Mouse (Mus musculus) kidney, adult 8-10 months (tissue): ENCODE results near the gene Sh3gl3.
A peak's percentile ranks its signal among the peaks of the same experiment; 100 is the strongest.

Source experiments
- DNase-seq, 2 experiments: peaks; one replicate each; pipeline ENCODE4 v3.0.0; 2022

Gene Sh3gl3

DNA sequence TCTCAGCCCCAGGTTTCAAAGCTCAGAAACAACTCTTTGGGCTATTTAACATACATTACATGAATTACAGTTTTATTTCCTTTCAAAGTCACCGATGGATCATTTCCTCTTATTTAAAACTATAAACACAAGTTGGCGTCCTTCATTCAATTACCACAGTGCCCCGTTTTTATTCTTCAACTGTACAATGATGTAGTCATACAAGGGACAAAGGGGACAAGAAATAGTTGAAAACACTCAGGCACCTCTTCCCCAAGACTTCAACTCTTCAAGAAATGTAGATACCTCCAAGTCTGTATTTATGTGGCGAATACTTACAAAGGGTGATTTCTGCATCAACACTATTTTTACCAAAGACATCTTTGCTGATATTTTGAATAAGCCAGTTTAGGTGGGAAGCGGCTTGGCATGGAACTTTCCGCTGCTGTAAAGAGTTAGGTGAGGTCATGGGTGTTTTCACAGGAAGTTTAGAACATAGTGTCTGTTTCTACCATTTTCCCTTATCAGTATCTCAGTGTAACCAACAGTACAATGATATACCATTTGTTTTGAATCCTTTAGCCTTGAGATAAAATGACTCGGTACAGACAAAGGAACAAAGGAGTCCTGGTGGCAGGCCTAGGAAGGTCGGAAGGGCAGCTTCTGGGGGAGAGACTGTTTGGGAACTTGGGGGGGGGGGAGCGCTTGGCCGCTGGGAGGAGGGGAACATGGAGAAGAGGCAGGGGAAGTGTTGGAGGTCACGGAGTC is 62.7 kb downstream of the Sh3gl3 start:
- no peak for DNase-seq

DNA sequence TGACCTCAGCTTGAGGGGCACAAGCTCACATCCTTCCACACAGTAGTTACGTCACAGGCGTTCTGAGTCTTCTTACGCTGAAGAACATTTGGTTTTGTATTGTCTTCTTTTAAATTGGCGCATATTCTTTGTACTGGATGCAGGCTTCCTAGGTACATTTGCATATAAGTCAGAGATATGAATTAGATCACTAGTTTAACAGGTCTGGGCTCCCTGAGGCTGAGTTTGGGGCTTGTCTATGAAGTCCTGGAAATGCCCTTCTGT is 63.2 kb downstream of the Sh3gl3 start:
- no peak for DNase-seq

DNA sequence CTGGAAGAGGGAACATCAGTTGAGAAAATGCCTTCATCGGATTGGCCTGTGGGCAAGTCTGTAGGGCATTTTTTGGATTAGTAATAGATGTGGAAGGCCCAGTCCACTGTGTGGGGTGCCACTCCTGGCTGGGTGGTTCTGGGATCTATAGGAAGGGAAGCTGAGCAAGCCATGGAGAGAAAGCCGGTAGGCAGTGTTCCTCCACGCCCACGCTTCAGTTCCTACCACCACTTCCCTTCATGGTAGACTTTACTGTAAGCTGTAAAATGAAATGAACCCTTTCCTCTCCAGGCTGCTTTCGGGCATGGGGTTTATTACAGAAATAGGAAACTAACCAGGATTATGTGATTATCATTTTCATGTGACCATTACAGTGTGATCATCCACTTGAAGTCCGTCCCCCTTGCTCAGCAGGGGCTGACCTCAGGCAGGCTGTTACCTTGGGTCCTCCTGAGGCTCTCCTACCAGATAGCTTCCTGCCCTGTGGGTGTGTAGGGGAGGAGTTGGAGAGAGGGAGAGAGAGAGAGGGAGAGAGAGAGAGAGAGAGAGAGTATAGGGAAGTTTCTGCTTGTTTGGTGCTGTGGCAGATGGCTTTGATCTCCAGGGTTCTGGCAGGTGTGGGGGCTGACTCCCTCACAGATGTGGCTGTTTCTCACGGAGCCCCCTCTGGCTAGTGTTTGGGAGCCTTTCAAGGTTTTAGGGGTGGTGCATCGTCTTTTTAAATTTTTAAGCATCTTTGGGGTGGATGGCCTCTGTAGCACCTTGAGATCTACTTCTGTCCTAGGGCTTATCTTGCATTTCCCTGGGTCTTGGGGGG is 67.0 kb downstream of the Sh3gl3 start:
- DNase-seq, result no peak

DNA sequence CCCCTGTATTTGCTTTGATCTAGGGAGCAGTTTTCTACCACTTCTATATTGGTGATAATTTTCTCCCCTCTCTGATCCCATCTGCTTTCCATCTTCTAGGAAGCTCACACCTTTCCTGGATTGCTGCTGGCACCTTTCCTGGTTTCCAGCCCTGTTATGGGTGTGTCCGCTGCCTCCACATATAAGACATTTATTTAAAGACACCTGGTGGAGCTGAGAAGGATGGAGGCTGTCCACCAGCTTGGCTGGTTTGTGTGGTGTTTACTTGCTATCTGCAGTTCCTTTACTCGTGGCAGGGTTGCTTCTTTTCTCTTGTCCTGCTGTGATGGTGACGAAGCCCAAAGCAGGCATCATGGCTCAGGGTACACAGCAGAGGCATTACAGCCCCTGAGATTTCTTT is 71.1 kb downstream of the Sh3gl3 start:
- DNase-seq, result no peak

DNA sequence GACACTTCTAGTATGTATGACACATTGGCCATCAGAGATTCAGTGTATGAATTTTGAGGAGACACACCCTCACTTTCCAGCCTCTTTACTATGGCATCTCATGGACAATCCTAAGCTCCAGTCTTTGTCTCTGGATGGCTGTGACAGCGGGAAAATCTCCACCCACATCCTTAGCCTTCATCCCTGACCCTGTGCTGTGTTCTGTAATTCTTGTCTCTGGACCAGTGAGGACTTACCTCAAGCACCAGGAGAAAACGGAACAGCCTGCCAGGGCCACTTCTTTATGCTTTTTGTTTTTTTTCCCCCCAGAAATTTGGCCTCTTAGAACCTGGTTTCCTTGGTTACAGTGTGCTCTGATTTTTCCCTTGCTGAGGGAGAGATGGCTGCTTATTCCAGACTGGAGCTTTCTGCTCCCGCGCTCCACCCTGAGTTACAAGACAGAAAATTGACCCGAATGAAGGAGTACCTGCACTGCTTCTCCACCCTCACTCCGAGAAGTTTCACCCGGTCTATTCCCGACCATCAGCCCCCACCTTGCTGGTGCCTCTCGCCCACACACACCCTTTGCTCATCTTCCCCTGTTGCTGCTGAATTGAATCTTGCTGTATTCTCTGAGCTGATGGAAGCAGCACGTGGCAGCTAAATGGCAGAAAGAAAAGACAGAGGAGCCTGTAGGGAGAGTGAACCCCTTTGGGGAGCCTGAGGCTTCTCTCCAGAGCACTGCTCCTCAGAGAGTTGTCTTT is 75.5 kb downstream of the Sh3gl3 start:
- no peak for DNase-seq

DNA sequence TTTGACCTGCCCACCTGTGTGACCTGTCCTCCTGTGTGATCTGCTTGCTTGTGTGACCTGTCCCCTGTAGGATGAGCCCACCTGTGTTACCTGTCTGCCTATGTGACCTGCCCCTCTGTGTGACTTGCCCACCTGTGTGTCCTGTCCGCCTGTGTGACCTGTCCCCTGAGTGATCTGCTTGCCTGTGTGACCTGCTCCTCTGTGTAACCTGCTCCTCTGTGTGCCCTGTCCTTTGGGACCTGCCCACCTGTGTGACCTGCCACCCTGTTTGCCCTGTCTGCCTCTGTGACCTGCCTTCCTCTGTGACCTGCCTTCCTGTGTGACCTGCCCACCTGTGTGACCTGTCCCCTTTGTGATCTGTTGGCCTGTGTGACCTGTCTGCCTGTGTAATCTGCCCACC is 79.7 kb downstream of the Sh3gl3 start:
- no peak for DNase-seq

DNA sequence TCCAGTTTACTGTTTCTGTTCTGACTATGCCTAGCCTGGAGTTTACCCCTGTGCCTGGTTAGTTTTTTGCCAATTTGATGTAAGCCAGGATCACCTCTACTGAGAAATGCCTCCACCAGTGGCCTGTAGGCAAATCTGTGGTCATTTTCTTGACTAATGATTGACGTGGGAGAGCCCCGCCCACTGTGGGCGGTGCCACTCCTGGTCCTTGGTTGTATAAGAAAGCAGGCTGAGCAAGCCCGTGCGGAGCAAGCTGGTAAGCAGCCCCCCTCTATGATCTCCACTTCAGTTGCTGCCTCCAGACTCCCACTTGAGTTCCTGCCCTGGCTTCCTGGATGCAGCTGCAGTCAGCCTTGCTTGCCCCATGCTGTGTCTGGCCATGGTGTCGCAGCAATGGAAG is 83.3 kb downstream of the Sh3gl3 start:
- DNase-seq, result peak in 1 of 2 experiments; percentile 7

DNA sequence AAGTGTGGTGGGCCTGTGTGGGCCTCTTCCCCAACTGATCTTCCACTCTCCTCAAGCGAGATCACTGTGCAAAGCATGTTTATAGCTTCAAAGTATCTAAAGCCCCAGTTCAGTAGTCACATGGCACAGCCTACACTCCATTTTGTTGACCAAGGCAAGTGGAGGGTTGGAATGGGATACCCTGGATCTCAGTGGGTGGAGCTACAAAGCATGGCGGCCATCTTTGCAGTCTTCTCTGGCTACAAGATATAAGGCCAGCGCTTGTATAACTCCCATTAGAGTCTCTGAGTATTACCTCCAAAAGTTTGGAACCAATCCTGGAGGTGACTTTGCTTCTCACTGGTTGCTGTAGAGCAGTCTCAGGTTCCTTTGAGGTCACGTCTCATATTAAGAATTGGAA is 83.9 kb downstream of the Sh3gl3 start:
- DNase-seq, result no peak

DNA sequence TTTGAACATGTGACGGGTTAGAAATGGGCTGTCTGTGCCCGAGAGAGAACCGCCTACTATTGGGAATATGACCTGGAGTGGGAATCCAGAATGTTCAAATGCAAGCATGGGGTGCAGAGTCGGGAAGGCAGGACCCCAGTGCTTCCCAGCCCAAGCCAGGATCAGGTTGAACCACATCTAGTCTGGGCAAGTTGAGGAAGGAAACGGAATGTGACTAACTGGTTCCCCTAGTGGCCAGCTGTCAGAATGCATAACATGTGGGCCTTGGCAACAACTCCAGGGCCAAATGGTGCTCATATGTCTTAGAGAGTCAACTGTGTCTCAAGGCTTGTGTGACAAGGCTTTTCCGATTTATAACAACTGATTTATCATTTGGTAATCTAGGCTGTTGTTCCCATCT is 86.6 kb downstream of the Sh3gl3 start:
- DNase-seq, result peak; percentile 14 to 46

DNA sequence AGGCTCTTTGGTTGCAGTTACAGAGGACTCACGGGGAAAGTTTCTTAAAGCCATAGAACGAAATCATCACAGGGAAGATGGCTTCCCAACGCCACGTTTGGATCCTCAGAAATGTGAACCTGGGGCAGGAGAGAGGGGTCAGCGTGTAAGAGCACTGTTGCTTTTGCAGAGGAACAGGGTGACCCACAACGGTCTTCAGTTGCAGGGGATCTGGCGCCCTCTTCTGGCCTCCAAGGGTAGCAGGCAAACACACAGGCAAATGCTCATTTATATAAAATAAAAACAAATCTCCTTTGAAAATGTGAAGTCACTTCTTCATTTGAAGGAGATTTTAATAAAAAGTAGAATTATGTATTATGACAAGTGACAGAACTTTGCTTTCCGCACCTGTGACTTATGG is 89.5 kb downstream of the Sh3gl3 start:
- peak; percentile 18 to 62 for DNase-seq

DNA sequence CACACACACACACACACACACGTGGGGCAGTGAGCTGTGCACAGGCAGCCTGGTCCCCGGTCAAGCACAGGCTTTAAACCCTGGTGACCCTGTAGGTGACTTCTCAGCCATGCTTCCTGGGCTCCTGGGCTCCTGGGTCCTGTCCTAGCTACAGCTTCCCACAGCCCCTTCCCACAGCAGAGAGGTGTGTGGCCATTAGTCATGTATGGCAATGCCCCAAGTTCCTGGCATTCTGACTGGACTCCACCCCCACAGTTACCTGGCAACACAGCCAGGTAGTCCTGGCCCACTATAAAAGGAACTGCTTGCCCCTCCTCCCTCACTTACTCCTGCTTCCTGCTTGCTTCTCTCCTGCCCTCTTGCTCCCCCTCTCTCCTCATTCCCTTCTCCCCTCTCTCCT is 90.5 kb downstream of the Sh3gl3 start:
- peak; percentile 50 to 69 for DNase-seq

DNA sequence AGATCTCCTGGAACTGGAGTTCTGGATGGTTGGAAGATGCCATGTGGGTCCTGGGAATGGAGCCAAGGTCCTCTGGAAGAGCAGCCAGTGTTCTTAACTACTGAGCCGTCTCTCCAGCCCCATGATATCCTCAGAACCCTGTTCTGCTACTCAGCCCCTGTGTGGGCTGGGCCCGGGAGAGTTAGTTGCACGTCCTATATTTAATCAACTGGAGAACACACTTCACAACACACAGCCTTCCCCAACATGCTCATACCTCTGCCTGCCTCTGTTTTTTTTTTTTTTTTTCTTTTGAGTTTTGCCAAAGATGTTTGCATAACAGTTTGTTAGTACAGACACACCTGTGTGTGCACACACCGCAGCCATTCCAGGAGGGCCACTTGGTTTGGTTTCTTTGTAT is 91.7 kb downstream of the Sh3gl3 start:
- DNase-seq, result no peak

DNA sequence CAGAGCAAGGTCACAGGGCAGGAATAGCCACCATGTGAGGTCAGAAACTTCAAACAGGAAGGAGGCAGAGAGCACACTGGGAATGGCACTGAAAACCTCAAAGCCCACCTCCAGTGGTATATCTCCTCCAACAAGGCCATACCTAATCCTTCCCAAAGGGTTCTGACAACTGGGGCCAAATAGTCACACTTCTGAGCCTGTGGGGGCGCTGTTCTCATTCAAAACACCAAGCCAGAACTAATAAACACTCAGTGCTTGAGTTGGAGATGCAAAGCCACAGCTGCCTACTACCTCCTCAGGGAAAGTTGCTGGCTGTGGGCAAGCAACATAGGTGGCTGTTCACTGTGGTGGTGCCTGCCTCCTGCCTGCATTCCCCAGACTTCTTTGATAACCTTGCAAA is 96.3 kb downstream of the Sh3gl3 start:
- DNase-seq, result no peak

DNA sequence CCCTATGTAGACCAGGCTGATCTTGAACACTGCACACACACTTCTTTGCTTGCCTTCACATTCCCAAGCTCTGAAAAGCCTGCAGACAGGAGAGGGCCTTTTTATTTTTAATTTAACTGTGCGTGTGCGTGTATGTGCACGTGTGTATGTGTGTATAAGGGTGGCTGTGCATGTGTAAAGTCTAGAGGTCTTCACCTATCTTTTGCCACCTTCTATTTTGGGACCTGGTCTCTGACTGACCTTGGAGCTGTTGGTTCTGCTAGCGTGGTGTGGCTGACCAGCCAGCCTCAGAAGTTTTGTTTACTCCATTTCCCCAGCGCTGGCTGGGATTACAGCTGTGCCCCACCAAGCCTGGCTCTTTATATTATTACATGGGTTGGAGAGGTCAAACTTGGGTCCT is 98.1 kb downstream of the Sh3gl3 start:
- DNase-seq, result no peak

DNA sequence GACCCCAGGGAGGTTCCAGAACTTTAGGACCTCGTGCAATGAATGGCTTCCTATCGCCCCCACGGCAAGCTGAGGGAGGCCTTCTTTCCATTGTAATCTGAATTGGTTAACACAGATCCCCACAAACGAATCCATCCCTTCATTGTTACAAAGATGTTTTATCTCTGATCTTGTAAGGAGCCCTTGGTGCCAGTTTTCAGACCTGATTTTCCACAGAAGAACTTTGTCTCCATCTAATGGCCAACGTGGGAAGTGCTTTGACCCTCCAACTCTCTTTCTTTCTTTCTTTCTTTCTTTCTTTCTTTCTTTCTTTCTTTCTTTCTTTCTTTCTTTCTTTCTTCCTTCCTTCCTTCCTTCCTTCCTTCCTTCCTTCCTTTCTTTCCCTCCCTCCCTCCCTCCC is 99.2 kb downstream of the Sh3gl3 start:
- peak; percentile 14 to 20 for DNase-seq

DNA sequence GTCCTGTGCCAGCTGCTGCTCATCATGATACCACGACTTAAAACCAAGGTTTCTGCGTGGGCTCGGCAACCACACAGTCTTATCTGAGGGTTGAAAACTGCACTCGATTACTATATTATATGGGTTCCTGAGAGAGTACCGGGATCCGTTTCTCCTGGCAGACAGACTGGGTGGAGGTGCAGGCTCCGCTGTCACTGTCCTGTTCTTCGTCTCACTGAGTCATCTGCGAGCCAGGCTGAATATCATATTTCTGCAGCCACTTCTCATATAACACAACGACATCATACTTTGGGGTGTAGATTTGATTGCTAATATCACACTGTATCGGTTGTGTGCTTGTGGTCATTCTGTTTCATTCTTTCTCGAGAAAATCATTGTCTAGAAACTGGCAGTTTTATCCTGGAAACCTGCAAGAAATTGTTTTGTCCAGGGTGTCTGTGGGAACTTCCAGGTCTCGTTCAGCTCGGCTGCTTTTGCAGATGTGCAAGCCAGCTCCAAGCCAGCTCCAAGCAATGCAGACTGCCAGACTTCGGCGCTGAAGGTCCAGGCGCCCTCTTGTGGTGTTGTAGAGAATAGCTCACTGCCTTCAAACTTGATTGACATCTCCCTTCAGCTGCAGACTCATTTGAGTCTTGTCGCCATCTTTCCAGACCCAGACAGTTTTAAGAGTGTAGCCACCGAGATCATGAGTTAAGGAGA is 100.5 kb downstream of the Sh3gl3 start:
- DNase-seq, result peak; percentile 25 to 51

DNA sequence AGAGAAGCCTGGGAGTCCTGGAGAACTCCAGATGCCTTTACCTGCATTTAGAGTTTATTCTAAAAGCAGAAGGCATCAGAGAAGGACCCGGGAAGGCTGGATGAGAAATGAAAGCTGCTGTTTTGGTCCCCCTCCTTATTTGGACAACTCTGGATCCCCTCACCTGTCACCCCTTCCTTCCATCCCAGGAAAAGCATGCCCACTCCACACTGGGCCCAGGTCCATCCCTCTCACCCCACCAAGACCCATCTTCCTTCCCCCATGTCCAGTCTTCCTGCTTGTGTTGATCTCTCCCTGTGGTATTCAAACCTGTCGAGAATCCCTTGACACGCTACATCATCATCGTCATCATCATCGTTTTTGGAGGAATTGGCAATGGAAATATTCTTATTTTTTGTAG is 101.3 kb downstream of the Sh3gl3 start:
- no peak for DNase-seq

DNA sequence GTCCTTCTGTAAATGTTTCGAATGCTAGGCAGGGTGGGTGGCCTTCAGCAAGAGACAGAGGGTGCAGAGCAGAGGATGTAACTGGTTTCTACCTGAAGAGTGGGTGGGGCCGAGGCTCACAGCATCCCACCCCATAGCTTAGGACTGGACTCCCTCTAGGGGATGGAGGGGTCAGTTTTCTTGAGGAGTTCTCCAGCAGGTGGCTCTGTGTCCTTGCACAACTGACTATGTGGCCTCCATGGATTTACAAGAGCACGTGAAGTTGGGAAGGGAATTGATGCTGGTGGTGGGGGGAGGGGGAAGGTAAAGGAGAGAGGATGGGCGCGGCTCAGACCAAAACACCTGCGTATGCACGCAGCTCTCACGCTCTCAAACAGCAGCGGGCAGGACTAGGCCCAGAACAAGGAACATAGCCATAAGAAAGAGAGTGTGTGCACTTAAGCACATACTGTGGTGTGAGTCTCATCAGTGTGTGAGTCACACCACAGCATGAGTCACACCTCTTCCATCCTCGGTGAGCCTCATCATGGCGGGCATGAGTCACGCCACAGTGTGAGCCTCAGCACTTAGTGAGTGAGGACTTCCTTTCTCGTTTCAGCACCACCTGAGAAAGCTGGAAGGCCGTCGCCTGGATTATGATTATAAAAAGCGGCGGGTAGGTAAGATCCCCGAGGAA is 102.0 kb downstream of the Sh3gl3 start:
- no peak for DNase-seq

DNA sequence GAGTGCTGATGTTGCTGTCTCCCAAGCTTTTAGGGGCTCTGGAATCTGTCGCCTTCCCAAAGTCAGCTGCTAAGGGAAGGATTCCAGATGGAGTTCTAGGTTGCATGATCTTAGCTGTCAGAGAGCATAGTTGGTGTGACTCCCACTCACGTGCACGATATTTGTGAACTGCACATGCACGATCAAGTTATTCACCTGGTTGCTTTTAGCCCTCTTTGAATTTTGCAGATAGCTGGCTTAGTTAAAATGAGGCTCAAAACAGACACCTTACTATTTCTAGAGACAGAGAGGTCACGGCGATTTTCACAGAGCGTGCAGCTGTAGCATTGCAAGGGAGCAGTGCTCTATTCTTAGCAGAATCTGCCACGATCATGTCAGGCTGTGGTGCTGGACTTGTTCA is 108.4 kb downstream of the Sh3gl3 start:
- no peak for DNase-seq

DNA sequence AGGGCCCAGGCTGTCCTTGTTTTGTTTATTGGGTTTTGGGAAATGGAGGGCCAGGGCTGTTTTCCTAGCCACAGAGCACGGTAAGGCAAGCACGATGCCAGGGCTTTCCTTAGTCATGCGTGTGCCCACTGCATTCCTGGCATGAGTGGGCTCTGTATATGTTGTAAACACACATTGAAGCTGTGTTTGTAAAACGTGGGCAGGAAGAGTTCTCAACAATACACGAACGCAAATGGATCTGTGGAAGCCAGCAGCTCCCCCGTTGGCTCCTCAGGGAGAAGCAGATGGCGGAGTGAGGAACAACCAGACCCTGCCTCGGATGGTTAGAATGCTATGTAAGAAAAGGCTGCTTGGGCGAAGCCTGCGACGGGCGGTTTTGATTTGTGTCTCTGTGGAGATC is 108.8 kb downstream of the Sh3gl3 start:
- no peak for DNase-seq

DNA sequence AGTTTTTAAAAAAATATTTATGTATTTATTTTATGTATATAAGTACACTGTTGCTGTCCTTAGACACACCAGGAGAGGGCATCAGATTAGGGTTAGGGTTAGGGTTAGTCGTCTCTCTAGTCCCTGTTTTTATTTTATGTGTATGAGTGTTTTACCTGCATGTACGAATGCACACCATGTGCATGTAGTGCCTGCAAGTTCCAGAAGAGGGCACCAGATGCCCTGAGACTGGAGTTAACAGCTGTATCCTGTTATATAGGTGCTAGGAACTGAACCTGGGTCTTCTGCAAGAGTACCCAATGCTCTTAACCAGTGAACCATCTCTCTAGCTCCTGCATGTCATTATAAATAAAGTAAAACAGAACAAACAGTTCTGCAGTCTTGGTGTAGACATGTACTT is 113.6 kb downstream of the Sh3gl3 start:
- no peak for DNase-seq

DNA sequence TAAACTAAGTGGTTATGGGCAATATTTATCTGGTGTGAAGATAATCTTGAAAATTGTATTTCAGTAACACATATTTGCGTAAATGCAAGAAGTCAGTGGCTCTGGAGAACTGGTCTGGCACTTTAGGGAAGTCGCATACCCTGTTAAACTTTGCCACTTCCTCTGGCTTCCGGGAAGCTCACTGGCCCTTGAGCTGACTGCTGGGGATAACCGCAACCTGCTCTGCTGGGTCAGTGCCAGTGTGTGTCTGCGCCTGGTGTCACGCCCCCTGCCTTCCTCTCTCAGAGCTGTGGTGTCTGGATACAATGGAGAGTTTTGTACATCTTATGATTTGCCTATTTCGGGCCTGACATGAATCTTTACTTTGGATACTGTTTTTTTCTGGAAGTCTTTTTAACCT is 119.8 kb downstream of the Sh3gl3 start:
- DNase-seq, result no peak

DNA sequence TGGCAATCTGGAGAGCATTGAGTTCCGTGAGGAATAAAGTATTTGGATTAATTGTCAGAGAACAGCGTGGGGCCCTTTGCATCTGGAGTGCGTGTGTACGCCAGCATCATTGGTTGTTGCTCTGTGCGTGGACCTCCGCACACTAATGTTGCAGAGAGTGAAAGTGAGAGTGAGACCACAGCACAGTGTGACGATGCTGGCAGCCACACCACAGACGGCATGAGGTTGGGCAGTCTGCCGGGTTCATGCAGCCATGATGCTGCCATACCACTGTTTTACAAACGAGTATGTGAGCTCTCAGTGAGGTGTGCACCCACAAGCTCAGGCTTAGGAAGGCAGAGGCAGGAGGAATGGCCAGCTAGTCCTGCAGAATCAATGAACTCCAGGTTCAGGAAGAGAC is 120.4 kb downstream of the Sh3gl3 start:
- DNase-seq, result no peak
